Mouse (Mus musculus): Measurements from ENCODE around the gene Plekhj1.

DNA sequence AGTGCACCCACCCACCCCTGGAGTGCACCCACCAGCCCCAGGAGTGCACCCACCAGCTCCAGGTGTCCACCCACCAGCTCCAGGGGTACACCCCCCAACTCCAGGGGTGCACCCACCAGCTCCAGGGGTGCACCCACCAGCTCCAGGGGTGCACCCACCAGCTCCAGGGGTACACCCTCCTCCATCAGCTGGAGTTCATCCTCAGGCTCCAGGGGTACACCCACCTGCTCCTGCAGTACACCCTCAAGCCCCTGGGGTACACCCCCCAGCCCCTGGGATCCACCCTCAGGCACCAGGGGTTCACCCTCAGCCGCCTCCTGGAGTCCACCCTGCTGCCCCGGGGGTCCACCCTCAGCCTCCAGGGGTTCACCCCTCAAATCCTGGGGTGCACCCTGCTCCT, 5.9 kb upstream of the Plekhj1 start:
- TF ChIP-seq POLR2A (IDR thresholded peaks at IDR 0.05; ENCODE audit: low read depth, low read length) (no peak), CTCF (IDR thresholded peaks at IDR 0.05; ENCODE audit: borderline replicate concordance, insufficient read depth, low read length) (no peak)

Measured in embryonic fibroblast, embryonic 13.5 days (primary cell).